Mouse (Mus musculus) testis, adult 2 months (tissue): ENCODE measurements at regions not wholly inside any gene's neighbourhood (a gene's known extent, or its start where the extent isn't known, plus 50 kb on each side); places are given as distances from the start of the nearest gene placed in this dataset.

Source experiments
- H3K27ac ChIP-seq: fragments of 200-500 bp; 2 replicates; pipeline ENCODE4 v1.5.1; 2012; ENCODE audit warnings: low read depth, low read length; ENCODE audit not compliant: control insufficient read depth, insufficient read depth
- H3K27me3 ChIP-seq: fragments of 200-500 bp; 2 replicates; pipeline ENCODE4 v1.6.1; 2012; ENCODE audit warnings: mild to moderate bottlenecking, low read length, moderate library complexity; ENCODE audit not compliant: control insufficient read depth, insufficient read depth
- H3K36me3 ChIP-seq: fragments of 200-500 bp; 2 replicates; pipeline ENCODE4 v1.6.1; 2012; ENCODE audit warnings: mild to moderate bottlenecking, low read length; ENCODE audit not compliant: control insufficient read depth, insufficient read depth
- H3K4me1 ChIP-seq: fragments of 200-500 bp; 2 replicates; pipeline ENCODE4 v1.6.1; 2012; ENCODE audit warnings: low read length; ENCODE audit not compliant: control insufficient read depth, insufficient read depth
- H3K4me3 ChIP-seq: fragments of 200-500 bp; 2 replicates; pipeline ENCODE4 v1.5.1; 2012; ENCODE audit warnings: low read depth, mild to moderate bottlenecking, low read length, moderate library complexity, mixed read lengths; ENCODE audit not compliant: control insufficient read depth
- CTCF ChIP-seq: fragments of 200-500 bp; IDR thresholded peaks from 2 replicates; pipeline ENCODE4 v1.5.1; 2012; ENCODE audit warnings: low read depth, mild to moderate bottlenecking, inconsistent platforms, low read length, moderate library complexity; ENCODE audit not compliant: control insufficient read depth, insufficient read depth, insufficient replicate concordance
- POLR2A ChIP-seq: fragments of 200-500 bp; IDR thresholded peaks from 2 replicates; pipeline ENCODE4 v1.6.1; 2012; ENCODE audit warnings: low read depth, mild to moderate bottlenecking, inconsistent platforms, low read length, moderate library complexity; ENCODE audit not compliant: control insufficient read depth

DNA sequence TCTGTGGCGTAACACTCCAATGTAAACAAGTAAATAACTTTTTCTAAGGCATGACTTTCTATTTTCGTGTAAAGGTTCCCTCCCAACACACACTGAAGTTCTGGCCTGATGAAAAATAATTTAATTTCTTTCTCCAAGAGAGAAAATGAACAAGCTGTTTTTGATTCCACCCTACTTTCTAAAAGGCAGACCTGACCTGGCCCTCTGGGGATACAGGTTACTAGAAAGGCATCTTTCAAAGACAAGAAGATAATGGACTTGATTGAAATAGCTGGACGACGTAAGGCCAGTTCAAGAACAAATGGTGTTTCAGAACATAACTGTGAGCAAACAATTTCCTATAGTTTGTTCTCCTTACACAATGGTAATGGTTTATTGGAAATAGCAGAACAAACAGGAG, 273.5 kb downstream of the Ptprc start:
- no peak overlapping the region for H3K4me3 ChIP-seq
- no peaks in the 10 kb centered on the region for H3K4me1 ChIP-seq
- no peak overlapping the region for H3K27ac ChIP-seq
- no peaks in the 10 kb centered on the region for H3K36me3 ChIP-seq
- no peaks in the 10 kb centered on the region for H3K27me3 ChIP-seq
- TF ChIP-seq CTCF = no peak
- TF ChIP-seq POLR2A = no peak

DNA sequence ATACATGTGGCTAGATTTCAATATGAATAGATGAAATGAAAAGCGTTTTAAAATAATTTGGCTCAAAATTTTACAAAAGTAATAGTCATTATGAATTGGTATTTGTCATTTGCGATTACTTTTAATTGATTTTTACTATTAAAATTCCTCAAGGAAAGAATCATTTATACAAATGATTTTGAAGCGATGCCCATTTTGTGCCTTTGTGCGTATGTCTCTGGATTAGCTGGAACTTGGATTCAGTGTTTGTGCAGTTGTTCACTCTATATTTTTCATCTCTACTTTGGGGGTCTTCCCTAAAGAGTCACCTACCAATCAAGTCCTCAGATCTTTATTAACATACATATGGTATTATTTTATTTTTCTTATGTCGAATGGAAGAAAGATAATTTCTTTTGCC, 274.3 kb downstream of the Ptprc start:
- H3K4me3 ChIP-seq = no peak overlapping the region
- no peak overlapping the region for H3K27ac ChIP-seq
- H3K4me1 ChIP-seq = no peaks in the 10 kb centered on the region
- H3K27me3 ChIP-seq = no peaks in the 10 kb centered on the region
- no peak for TF ChIP-seq POLR2A
- no peaks in the 10 kb centered on the region for H3K36me3 ChIP-seq

DNA sequence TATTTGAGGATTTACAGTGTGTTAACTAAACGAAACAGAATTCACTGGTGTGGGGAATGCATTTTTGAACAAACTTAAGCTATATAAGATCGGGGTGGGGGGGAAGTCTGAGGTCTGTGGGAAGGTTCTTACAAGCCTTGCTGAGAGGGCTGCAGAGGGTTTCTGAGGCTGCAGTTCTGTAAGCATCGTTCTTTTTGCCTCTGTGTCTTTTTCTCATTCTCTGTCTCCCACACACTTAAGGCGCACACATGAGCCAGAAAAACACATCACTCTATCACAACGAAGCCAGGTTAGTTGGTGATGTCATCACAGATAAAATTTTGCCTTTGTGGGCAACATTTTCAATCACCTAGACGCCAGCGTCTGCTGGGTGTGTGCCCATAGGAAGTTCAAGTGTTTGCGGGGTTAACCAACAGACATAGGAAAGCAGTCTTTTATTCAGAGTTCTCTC, 274.9 kb downstream of the Ptprc start:
- H3K27me3 ChIP-seq = no peaks in the 10 kb centered on the region

DNA sequence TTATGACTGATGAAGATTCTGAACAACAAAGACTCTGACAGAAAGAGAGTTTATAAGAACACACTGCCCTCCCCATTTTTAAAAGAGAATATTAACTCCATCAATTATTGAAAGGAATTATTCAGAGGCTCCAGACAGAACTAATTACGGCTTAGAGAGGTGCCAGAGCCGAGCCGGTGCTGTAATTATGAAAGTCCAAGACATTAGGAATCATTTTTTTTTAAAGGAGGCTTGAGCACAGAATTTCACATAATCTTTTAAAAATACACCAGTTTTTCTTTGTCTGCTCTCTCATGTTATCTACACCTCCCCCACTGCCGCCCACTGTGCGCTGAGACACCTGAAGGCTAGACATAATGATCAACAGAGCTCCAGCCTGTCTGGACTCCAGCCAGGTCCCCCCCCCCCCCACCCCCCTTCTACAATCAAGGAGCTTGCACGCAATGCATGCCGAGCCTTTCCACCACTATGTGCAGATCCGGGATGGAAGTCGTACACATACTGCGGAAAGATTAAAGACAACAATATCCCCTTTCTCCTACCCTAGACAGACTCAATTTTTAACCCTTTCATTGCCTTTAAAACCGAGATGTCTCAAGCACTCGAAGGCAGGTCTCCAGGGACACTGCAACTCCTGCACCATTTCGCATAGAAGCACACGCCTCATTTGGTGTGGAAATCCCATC, 275.4 kb downstream of the Ptprc start:
- TF ChIP-seq POLR2A = no peak
- no peak for TF ChIP-seq CTCF
- Histone ChIP-seq H3K4me1 (no peaks in the 10 kb centered on the region), H3K27ac (no peak overlapping the region), H3K27me3 (no peaks in the 10 kb centered on the region), H3K36me3 (no peaks in the 10 kb centered on the region), H3K4me3 (peak overlapping the region; percentile 33)

More for the DNA sequence above, 274.9 kb downstream of the Ptprc start:
- peak overlapping the region; percentile 33 for H3K4me3 ChIP-seq
- H3K4me1 ChIP-seq = no peaks in the 10 kb centered on the region
- H3K27ac ChIP-seq = no peak overlapping the region
- H3K36me3 ChIP-seq = no peaks in the 10 kb centered on the region
- TF ChIP-seq CTCF (no peak), POLR2A (no peak)

DNA sequence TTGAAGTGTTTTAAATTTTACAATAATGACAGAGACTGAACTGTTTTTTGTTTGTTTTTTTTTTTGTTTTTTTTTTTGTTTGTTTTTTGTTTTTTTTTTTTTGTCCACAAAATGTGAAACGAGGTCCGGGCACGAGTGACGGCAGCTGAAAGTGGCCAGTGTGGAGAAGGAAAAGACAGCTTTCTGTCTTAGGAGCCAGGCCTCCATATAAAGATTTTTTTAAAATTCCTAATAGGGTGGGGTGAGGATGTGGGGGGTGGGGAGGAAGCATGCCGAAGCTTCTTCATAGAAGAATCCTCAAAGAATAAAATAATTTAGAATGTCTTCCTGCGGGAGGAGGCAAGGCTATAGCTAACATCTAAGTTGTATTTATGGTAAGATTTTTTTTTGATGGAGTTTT, 276.2 kb downstream of the Ptprc start:
- H3K36me3 ChIP-seq = no peaks in the 10 kb centered on the region
- TF ChIP-seq POLR2A (no peak), CTCF (no peak)
- H3K27me3 ChIP-seq = no peaks in the 10 kb centered on the region
- H3K4me3 ChIP-seq = no peak overlapping the region
- no peaks in the 10 kb centered on the region for H3K4me1 ChIP-seq
- no peak overlapping the region for H3K27ac ChIP-seq

DNA sequence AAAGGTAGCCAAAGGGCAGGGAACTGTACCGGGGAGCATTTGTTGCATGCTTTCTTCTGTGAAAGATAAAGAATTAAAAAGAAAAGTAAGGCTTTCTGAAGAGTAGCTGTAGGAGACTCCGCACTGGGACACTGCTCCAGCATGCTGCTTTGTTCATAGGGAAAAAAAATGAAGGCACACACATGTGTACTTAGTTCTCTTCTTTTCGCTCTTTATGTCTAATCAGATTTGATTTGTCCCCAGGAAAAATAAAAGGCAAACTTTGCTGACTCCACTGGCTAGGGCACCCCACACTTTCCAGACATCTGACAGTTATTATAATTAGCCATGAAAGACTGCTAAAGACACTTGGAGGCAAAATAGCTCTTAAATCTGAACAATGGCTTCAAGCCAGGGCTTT, 276.6 kb downstream of the Ptprc start:
- Histone ChIP-seq H3K36me3 (no peaks in the 10 kb centered on the region), H3K27ac (peak overlapping the region; percentile 62; the same call in 1 of the 2 replicates), H3K27me3 (no peaks in the 10 kb centered on the region), H3K4me3 (peak overlapping the region; percentile 90; the same call in 1 of the 2 replicates), H3K4me1 (no peaks in the 10 kb centered on the region)
- no peak for TF ChIP-seq CTCF

DNA sequence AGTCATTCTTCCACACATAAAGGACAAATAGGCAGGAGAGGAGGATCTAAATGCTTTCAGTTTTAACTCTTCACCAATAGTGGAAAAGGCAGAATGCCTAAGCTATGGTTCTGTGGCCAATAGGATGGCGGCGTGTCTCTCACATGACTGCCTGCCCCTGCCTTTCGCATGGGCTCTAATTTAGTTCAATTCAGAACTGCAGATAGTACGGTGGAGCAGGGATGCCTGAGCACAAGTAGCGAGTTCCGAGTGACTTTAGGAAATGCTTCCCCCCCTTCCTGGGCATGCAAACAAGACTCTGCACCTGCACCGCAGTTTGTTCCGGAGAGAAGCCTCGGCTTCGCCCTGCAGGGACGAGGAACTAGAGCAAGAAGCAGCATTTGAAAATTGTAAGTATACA, 277.1 kb downstream of the Ptprc start:
- H3K4me3 ChIP-seq = peak overlapping the region; percentile 90
- H3K27ac ChIP-seq = peak overlapping the region; percentile 62
- no peaks in the 10 kb centered on the region for H3K27me3 ChIP-seq
- no peaks in the 10 kb centered on the region for H3K4me1 ChIP-seq
- H3K36me3 ChIP-seq = no peaks in the 10 kb centered on the region
- TF ChIP-seq CTCF = no peak
- TF ChIP-seq POLR2A = peak; percentile 50; the same call in 1 of the 2 replicates

DNA sequence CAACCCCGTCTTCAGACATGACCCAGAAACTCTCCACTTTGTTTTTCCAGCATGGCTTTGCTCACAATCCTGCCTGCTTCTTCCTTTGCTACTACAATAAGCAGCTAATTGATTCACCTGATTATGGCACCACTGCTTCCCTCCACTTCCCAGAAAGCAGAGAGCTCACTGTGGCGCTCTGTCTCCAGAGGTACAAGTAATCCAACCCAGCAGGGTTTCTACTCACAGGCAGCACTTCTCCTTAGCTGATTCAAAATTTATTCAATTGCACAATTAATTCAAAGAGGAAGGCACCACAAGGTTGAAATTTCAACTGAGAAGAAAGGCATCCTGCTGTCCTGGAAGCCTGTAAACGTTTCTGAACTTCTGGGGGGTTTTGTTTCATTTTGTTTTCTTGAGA, 293.9 kb downstream of the Ptprc start:
- Histone ChIP-seq H3K4me1 (no peaks in the 10 kb centered on the region), H3K36me3 (no peaks in the 10 kb centered on the region), H3K27ac (no peak overlapping the region), H3K4me3 (no peak overlapping the region), H3K27me3 (no peaks in the 10 kb centered on the region)
- no peak for TF ChIP-seq CTCF
- TF ChIP-seq POLR2A = no peak

DNA sequence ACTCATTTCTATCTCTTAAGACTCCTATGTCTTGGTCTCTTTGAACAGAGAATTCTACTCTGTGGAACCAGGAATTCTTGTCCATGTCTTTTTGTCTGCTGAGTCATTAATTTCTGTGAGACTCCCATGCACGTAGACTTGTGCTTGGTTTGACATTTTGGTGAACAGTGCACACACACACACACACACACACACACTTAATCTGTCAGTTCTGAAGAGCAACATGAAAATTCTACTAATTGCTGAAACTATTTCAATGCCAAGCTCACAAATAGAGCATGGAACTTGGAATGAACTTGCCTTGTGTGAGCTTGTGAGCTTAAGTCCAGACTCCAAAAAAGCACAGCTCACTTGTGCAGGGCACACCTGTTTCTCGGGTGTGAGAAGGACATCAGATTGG, 301.1 kb downstream of the Ptprc start:
- H3K4me1 ChIP-seq = no peaks in the 10 kb centered on the region
- no peak overlapping the region for H3K27ac ChIP-seq
- no peak overlapping the region for H3K4me3 ChIP-seq
- TF ChIP-seq CTCF = no peak
- TF ChIP-seq POLR2A = no peak
- no peaks in the 10 kb centered on the region for H3K27me3 ChIP-seq
- no peaks in the 10 kb centered on the region for H3K36me3 ChIP-seq
